Mouse (Mus musculus): Measurements from ENCODE around the gene Vac14.
"Not testable (repeated sequence)": the region's sequence is repeated elsewhere in the genome, so short reads cannot be mapped to it uniquely, and the experiment has no call there.

Gene Vac14

GRCm38 (mm10) chr8:110649286-110649685 lies 30.9 kb downstream of the Vac14 start:
- DNase-seq, result no peak

- no peak for DNase-seq
Observed at GRCm38 (mm10) chr8:110650838-110651237, 32.5 kb downstream of the Vac14 start.

- DNase-seq, result no peak
Observed at GRCm38 (mm10) chr8:110651847-110652246, 33.5 kb downstream of the Vac14 start.

- no peak for DNase-seq
Observed at GRCm38 (mm10) chr8:110654075-110655060, 36.0 kb downstream of the Vac14 start.

- DNase-seq, result no peak
Observed at GRCm38 (mm10) chr8:110655827-110656226, 37.4 kb downstream of the Vac14 start.

GRCm38 (mm10) chr8:110657661-110658060 lies 39.3 kb downstream of the Vac14 start:
- DNase-seq, result no peak

GRCm38 (mm10) chr8:110660121-110660520 lies 41.7 kb downstream of the Vac14 start:
- DNase-seq, result peak; percentile 52

GRCm38 (mm10) chr8:110662545-110662944 lies 44.2 kb downstream of the Vac14 start:
- peak; percentile 44 for DNase-seq

- no peak for DNase-seq
Observed at GRCm38 (mm10) chr8:110663015-110663742, 44.8 kb downstream of the Vac14 start.

- DNase-seq, result peak; percentile 51
Observed at GRCm38 (mm10) chr8:110664202-110664896, 46.0 kb downstream of the Vac14 start.

GRCm38 (mm10) chr8:110665000-110665399 lies 46.6 kb downstream of the Vac14 start:
- no peak for DNase-seq

GRCm38 (mm10) chr8:110667590-110668177 lies 49.3 kb downstream of the Vac14 start:
- DNase-seq, result not testable (repeated sequence)

GRCm38 (mm10) chr8:110669932-110670628 lies 51.7 kb downstream of the Vac14 start:
- DNase-seq, result peak; percentile 31

- peak; percentile 67 for DNase-seq
Observed at GRCm38 (mm10) chr8:110671309-110671708, 52.9 kb downstream of the Vac14 start.

GRCm38 (mm10) chr8:110672133-110672532 lies 53.7 kb downstream of the Vac14 start:
- DNase-seq, result peak; percentile 68

- DNase-seq, result peak; percentile 61
Observed at GRCm38 (mm10) chr8:110673168-110673567, 54.8 kb downstream of the Vac14 start.

GRCm38 (mm10) chr8:110674589-110674988 lies 56.2 kb downstream of the Vac14 start:
- DNase-seq, result no peak

- DNase-seq, result peak; percentile 64
Observed at GRCm38 (mm10) chr8:110676702-110677101, 58.3 kb downstream of the Vac14 start.

- DNase-seq, result no peak
Observed at GRCm38 (mm10) chr8:110677174-110677660, 58.8 kb downstream of the Vac14 start.

GRCm38 (mm10) chr8:110678989-110679388 lies 60.6 kb downstream of the Vac14 start:
- no peak for DNase-seq

- DNase-seq, result peak; percentile 91
Observed at GRCm38 (mm10) chr8:110687726-110688125, 69.3 kb downstream of the Vac14 start.

- peak; percentile 60 for DNase-seq
Observed at GRCm38 (mm10) chr8:110689961-110690360, 71.6 kb downstream of the Vac14 start.

Data from lung, postnatal 36 days (tissue).